Mouse (Mus musculus) liver, postnatal 0 days (tissue): ENCODE measurements around the gene Adsl. TPM values are rescaled to one million over a fixed set of nuclear protein-coding genes. Genes with fewer than 3 reads are reported as not detected.

Source experiments
- ATAC-seq: fragments of 200-750 bp; cut with Nextera tagmentation; 2 replicates; pipeline ENCODE4 v1.8.0; 2017; ENCODE audit warnings: mild to moderate bottlenecking, moderate library complexity
- DNase-seq: peaks from one replicate; pipeline ENCODE4 v3.0.0-alpha.2; 2016
- H3K27ac ChIP-seq: fragments of 300-500 bp; sonication (generic); 2 replicates; pipeline ENCODE4 v1.5.1; 2014; ENCODE audit warnings: antibody characterized with exemption, moderate library complexity, mild to moderate bottlenecking, low read depth
- H3K27me3 ChIP-seq: fragments of 300-500 bp; sonication (generic); 2 replicates; pipeline ENCODE4 v1.6.1; 2014; ENCODE audit warnings: low read length, control low read depth, mixed read lengths; ENCODE audit not compliant: insufficient read depth
- H3K36me3 ChIP-seq: fragments of 300-500 bp; sonication (generic); replicated peaks from 2 replicates; pipeline ENCODE4 v1.6.1; 2014; ENCODE audit warnings: mild to moderate bottlenecking, control low read depth, low read length, moderate library complexity, mixed read lengths; ENCODE audit not compliant: insufficient read depth
- H3K4me1 ChIP-seq: fragments of 300-500 bp; sonication (generic); 2 replicates; pipeline ENCODE4 v1.6.1; 2014; ENCODE audit warnings: antibody characterized with exemption, mild to moderate bottlenecking, control low read depth; ENCODE audit not compliant: insufficient read depth
- H3K4me2 ChIP-seq: fragments of 300-500 bp; sonication (generic); 2 replicates; pipeline ENCODE4 v1.6.1; 2014; ENCODE audit warnings: low read depth, mild to moderate bottlenecking, low read length, moderate library complexity, mixed read lengths
- H3K4me3 ChIP-seq: fragments of 300-500 bp; sonication (generic); 2 replicates; pipeline ENCODE4 v1.5.1; 2014; ENCODE audit warnings: low read depth, low read length
- H3K9ac ChIP-seq: fragments of 300-500 bp; sonication (generic); replicated peaks from 2 replicates; pipeline ENCODE4 v1.6.1; 2014; ENCODE audit warnings: mild to moderate bottlenecking, moderate library complexity
- H3K9me3 ChIP-seq: fragments of 300-500 bp; sonication (generic); 2 replicates; pipeline ENCODE4 v1.6.1; 2016; ENCODE audit warnings: mild to moderate bottlenecking, control low read depth, low read length, mixed read lengths
- CTCF ChIP-seq: sonication (generic); IDR thresholded peaks from 2 replicates; pipeline ENCODE4 v1.5.1; 2016; ENCODE audit warnings: antibody characterized with exemption, low read depth
- EP300 ChIP-seq: IDR thresholded peaks from 2 replicates; pipeline ENCODE4 v1.6.1; 2016; ENCODE audit warnings: antibody characterized with exemption, low read depth, mild to moderate bottlenecking
- WGBS: fragments of 180-500 bp; shearing (Covaris S2); extraction: QIAGEN DNeasy Blood & Tissue Kit; methylation state at CpG from one replicate; pipeline ENCODE4 v1.1.7; 2014; ENCODE audit not compliant: insufficient replicate concordance; 5-methylcytosine and 5-hydroxymethylcytosine counted together
- polyA plus RNA-seq: library from polyadenylated mRNA; unstranded; fragments of >200 nt; fragmentation: Nextera tagmentation; extraction: Ambion mirVana; gene quantifications from 2 replicates; pipeline ENCODE4 v1.2.1, GENCODE M21; 2015

The Adsl gene
- polyA plus RNA-seq, 1 experiment from 2014 or later = 37.0 TPM

GRCm38 (mm10) chr15:80910790-80911531, 37.3 kb upstream of the Adsl start:
- DNase-seq (no peak), ATAC-seq (peak; percentile 91)
- Histone ChIP-seq H3K36me3 (peaks cover 67% of the 10 kb centered on the region), H3K9ac (no peak overlapping the region), H3K9me3 (no peaks in the 10 kb centered on the region), H3K27ac (no peak overlapping the region), H3K4me3 (no peak overlapping the region), H3K4me2 (peak overlapping the region; percentile 19; the same call in 1 of the 2 replicates), H3K4me1 (peaks cover 11% of the 10 kb centered on the region), H3K27me3 (no peaks in the 10 kb centered on the region)
- peak; percentile 81 for TF ChIP-seq EP300
- TF ChIP-seq CTCF = no peak
- WGBS = 62% methylated on average over 4 of the region's 4 CpGs

DNA sequence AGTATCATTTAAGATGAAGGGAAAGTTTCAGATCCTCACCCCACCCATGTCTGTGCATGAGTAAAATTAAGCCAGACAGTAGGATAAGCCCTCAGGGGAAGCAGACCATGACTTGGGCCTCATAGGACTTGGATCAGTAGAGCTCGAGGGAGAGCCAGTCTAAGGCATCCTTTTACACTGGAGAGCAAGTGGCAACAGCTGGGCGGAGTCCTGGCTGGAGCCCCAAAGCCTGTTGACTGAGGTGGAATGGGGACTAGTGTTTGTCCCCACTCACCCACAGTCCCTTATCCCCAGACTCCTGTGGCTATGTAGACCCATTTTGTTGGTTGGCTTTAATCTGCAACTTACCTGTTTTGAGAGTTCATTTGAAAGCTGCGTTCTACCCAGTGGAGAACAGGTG, 36.1 kb upstream of the Adsl start:
- WGBS = 88% methylated on average over 3 of the region's 3 CpGs
- ATAC-seq = no peak
- no peak overlapping the region for H3K27ac ChIP-seq
- peaks cover 68% of the 10 kb centered on the region for H3K36me3 ChIP-seq
- H3K9me3 ChIP-seq = no peaks in the 10 kb centered on the region
- DNase-seq = no peak
- no peak overlapping the region for H3K4me2 ChIP-seq
- H3K27me3 ChIP-seq = no peaks in the 10 kb centered on the region
- TF ChIP-seq EP300 (no peak), CTCF (no peak)
- peaks cover 11% of the 10 kb centered on the region for H3K4me1 ChIP-seq
- H3K4me3 ChIP-seq = no peak overlapping the region
- no peak overlapping the region for H3K9ac ChIP-seq

- no peaks in the 10 kb centered on the region for H3K27me3 ChIP-seq
- H3K4me1 ChIP-seq = peaks cover 11% of the 10 kb centered on the region
- WGBS = 84% methylated on average over 1 of the region's 1 CpGs
- no peak overlapping the region for H3K27ac ChIP-seq
- no peak overlapping the region for H3K4me2 ChIP-seq
- TF ChIP-seq EP300 (no peak), CTCF (peak; percentile 31)
- ATAC-seq (no peak), DNase-seq (no peak)
- H3K9me3 ChIP-seq = no peaks in the 10 kb centered on the region
- H3K9ac ChIP-seq = no peak overlapping the region
- no peak overlapping the region for H3K4me3 ChIP-seq
- peaks cover 74% of the 10 kb centered on the region for H3K36me3 ChIP-seq
Observed at GRCm38 (mm10) chr15:80913803-80914202, 34.5 kb upstream of the Adsl start.

DNA sequence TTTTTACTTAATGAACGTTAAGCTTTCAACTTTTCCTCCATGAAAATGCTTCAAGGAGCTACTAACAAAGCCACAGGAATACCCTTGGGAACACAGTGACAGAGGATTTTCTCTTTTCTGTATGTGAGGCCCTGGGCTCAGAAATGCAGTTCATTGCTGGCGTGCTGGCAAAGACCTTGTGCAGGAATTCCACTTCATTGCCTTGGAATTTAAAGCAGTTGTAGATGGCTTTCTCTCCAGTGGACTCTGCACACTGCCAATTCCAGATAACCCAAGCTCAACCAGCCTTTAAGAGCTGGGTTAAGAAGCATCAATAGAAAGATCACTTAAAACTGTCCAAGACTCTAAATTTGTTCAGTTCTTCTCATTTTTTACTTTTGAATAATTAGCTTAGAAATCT, 32.4 kb upstream of the Adsl start:
- Histone ChIP-seq H3K27me3 (no peaks in the 10 kb centered on the region), H3K9me3 (no peaks in the 10 kb centered on the region), H3K9ac (no peak overlapping the region), H3K4me3 (no peak overlapping the region), H3K27ac (no peak overlapping the region), H3K36me3 (peaks cover 82% of the 10 kb centered on the region), H3K4me1 (peaks cover 8% of the 10 kb centered on the region), H3K4me2 (no peak overlapping the region)
- ATAC-seq (no peak), DNase-seq (no peak)
- no peak for TF ChIP-seq EP300
- 85% methylated on average over 2 of the region's 2 CpGs for WGBS

DNA sequence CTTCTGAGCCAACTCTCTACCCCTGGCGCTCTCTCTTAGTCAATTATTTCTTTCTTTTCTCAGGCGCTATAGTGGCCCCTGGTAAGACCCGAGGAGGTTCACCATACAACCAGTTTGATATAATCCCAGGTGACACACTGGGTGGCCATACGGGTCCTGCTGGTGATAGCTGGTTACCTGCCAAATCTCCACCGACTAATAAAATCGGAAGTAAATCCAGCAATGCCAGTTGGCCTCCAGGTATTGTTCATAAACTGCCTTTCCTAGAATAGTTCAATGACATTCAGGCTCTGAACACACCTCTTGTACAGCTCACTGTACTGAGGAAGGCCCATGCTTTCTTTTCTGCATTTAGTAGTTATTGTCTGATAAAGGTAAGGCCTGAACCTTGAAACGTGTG, 31.7 kb upstream of the Adsl start:
- Histone ChIP-seq H3K36me3 (peaks cover 80% of the 10 kb centered on the region), H3K4me2 (no peak overlapping the region), H3K4me3 (no peak overlapping the region), H3K9ac (no peak overlapping the region), H3K4me1 (peaks cover 2% of the 10 kb centered on the region; the same call in 1 of the 2 replicates), H3K27me3 (no peaks in the 10 kb centered on the region), H3K9me3 (no peaks in the 10 kb centered on the region), H3K27ac (no peak overlapping the region)
- ATAC-seq (no peak), DNase-seq (no peak)
- WGBS = 94% methylated on average over 7 of the region's 7 CpGs
- TF ChIP-seq EP300 (no peak), CTCF (no peak)

GRCm38 (mm10) chr15:80920346-80920745, 27.9 kb upstream of the Adsl start:
- H3K4me1 ChIP-seq = no peaks in the 10 kb centered on the region
- H3K9ac ChIP-seq = no peak overlapping the region
- H3K27me3 ChIP-seq = no peaks in the 10 kb centered on the region
- TF ChIP-seq EP300 (no peak), CTCF (no peak)
- H3K4me2 ChIP-seq = no peak overlapping the region
- H3K9me3 ChIP-seq = no peaks in the 10 kb centered on the region
- no peak overlapping the region for H3K27ac ChIP-seq
- ATAC-seq (no peak), DNase-seq (no peak)
- 95% methylated on average over 3 of the region's 3 CpGs for whole genome bisulfite sequencing
- no peak overlapping the region for H3K4me3 ChIP-seq
- H3K36me3 ChIP-seq = peaks cover 76% of the 10 kb centered on the region

- Histone ChIP-seq H3K4me1 (no peaks in the 10 kb centered on the region), H3K9ac (no peak overlapping the region), H3K27me3 (no peaks in the 10 kb centered on the region), H3K27ac (no peak overlapping the region), H3K36me3 (peaks cover 71% of the 10 kb centered on the region), H3K4me2 (no peak overlapping the region), H3K4me3 (no peak overlapping the region), H3K9me3 (no peaks in the 10 kb centered on the region)
- TF ChIP-seq CTCF = no peak
- TF ChIP-seq EP300 = no peak
- peak; percentile 29 for DNase-seq
- 73% methylated on average over 4 of the region's 4 CpGs for WGBS
- ATAC-seq = no peak
Observed at GRCm38 (mm10) chr15:80921781-80922180, 26.5 kb upstream of the Adsl start.
